ENCODE assay signal across 8 mouse cellular contexts in the genomic region with DNA sequence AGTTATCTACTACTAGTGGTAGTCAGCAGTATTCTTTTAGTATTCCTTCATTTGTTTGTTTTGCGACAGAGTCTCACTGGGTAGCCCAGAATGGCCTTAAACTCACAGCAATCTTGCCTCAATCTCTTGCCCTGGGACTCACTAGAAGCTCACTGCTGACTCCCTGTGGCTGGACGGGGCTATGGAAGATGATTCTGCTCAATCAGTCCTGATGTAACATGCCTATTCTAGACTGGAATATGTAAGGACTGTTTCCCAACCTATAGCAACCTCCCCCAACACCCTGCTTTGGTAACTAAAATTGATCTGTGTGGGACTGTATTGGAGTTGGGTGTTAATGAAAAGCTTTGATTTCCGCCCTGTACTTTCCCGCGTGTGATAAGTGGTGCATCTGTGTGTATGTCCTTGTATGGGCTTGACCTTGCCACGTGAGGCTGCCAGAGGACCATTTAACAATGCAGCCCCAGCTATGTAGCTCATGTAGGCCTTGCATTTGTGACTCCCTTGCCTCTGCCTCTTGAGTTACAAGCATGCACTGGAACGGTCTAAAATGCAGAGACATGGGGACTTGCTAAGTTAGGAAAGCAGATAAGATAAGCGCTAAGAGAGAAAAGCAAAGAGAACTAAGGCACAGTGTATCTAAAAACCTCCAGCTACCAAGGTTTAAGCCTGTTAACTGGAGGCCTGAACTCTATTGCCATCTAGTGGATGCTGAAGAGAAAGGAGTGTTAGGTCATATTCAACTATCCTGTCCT. TPM values are rescaled to one million over a fixed set of nuclear protein-coding genes. Genes with fewer than 3 reads are reported as not detected.
DNase-seq lines count a peak whose midpoint lies in the region; ATAC-seq and TF ChIP-seq lines count a peak whose summit lies in the region.

No protein-coding gene starts in this region.

- H3K36me3 ChIP-seq in G1E (replicated peaks): peaks cover 42% of the 10 kb centered on the region
- peaks cover 17% of the 10 kb centered on the region for H3K36me3 ChIP-seq in heart, embryonic 14.5 days (ENCODE audit: control insufficient read depth, insufficient read depth, low read length)
- H3K36me3 ChIP-seq in lung, postnatal 0 days (ENCODE audit: insufficient read depth, low read length): no peaks in the 10 kb centered on the region; the same call in 1 of the 2 replicates

- no peak for TF ChIP-seq EP300 in lung, postnatal 0 days (IDR thresholded peaks at IDR 0.05)

- peak; percentile 38; the same call in 1 of the 2 replicates for TF ChIP-seq CTCF in G1E (IDR thresholded peaks at IDR 0.05; ENCODE audit: low read depth, low read length)
- TF ChIP-seq CTCF in lung, postnatal 0 days (IDR thresholded peaks at IDR 0.05): peak; percentile 86

- no peak for ATAC-seq in G1E (ENCODE audit: extremely low read depth, insufficient number of reproducible peaks, low FRiP score, poor library complexity, severe bottlenecking)
- peak; percentile 72 for ATAC-seq in heart, embryonic 14.5 days (ENCODE audit: insufficient number of reproducible peaks, insufficient read depth, low FRiP score, low read depth)
- peak; percentile 78 for ATAC-seq in lung, postnatal 0 days

- H3K4me1 ChIP-seq in G1E (ENCODE audit: insufficient read depth, low read depth, low read length): peaks cover 17% of the 10 kb centered on the region
- peaks cover under 1 to 9% of the 10 kb centered on the region in 2 experiments; a peak in 2 of 4 replicates for H3K4me1 ChIP-seq in heart, embryonic 14.5 days (ENCODE audit: control insufficient read depth in 2 of 2, insufficient read depth in 2 of 2, low read length in 2 of 2)
- no peaks in the 10 kb centered on the region for H3K4me1 ChIP-seq in lung, postnatal 0 days (ENCODE audit: insufficient read depth, low read depth, low read length)

- H3K9me3 ChIP-seq in G1E (replicated peaks): no peaks in the 10 kb centered on the region
- no peaks in the 10 kb centered on the region for H3K9me3 ChIP-seq in heart, embryonic 14.5 days (ENCODE audit: control insufficient read depth, low read length)
- no peaks in the 10 kb centered on the region for H3K9me3 ChIP-seq in lung, postnatal 0 days (ENCODE audit: low read length)

- H3K4me2 ChIP-seq in heart, embryonic 14.5 days (ENCODE audit: low read length): peak overlapping the region; percentile 24; the same call in 1 of the 2 replicates
- no peak overlapping the region for H3K4me2 ChIP-seq in lung, postnatal 0 days (replicated peaks; ENCODE audit: low read depth, low read length)

- peak; percentile 51 for DNase-seq in adrenal gland, adult 2 months
- DNase-seq in adrenal gland, postnatal 4 days (ENCODE audit: low spot score in 2 of 2): no peak
- peak; percentile 53 for DNase-seq in G1E (ENCODE audit: low spot score)
- DNase-seq in cerebellum, postnatal 14 days: peak; percentile 63 to 66
- peak; percentile 41 to 59 for DNase-seq in kidney, postnatal 36 days
- DNase-seq in lung, postnatal 0 days (ENCODE audit: low spot score): peak; percentile 91
- peak; percentile 51 for DNase-seq in retina, adult 2 months (ENCODE audit: low read depth, low spot score)

- WGBS in heart, embryonic 14.5 days: 10% methylated on average over 8 of the region's 8 CpGs
- WGBS in lung, postnatal 0 days: 26% methylated on average over 8 of the region's 8 CpGs

- 0 out of 2 replicates have a peak overlapping the region, but pooled peaks have one; percentile 30 for H3K9ac ChIP-seq in heart, embryonic 14.5 days (ENCODE audit: low read length)
- H3K9ac ChIP-seq in lung, postnatal 0 days (replicated peaks; ENCODE audit: low read depth): no peak overlapping the region

- H3K27me3 ChIP-seq in G1E (ENCODE audit: insufficient read depth, low read length): peaks cover 8% of the 10 kb centered on the region
- no peaks in the 10 kb centered on the region for H3K27me3 ChIP-seq in heart, embryonic 14.5 days (ENCODE audit: control insufficient read depth, insufficient read depth, low read length)
- 0 out of 2 replicates have a peak, but pooled peaks cover 3% of the 10 kb centered on the region for H3K27me3 ChIP-seq in lung, postnatal 0 days (replicated peaks; ENCODE audit: insufficient read depth, low read length)

- no peak overlapping the region for H3K4me3 ChIP-seq in G1E (ENCODE audit: low read depth, low read length)
- H3K4me3 ChIP-seq in heart, embryonic 14.5 days (ENCODE audit: control insufficient read depth in 1 of 2, insufficient read depth in 1 of 2, low read depth in 1 of 2, low read length in 2 of 2): no peak overlapping the region
- no peak overlapping the region for H3K4me3 ChIP-seq in lung, postnatal 0 days (ENCODE audit: low read depth, low read length)

- peak overlapping the region; percentile 68 to 84 for H3K27ac ChIP-seq in heart, embryonic 14.5 days (replicated peaks in 1 of 2; ENCODE audit: control insufficient read depth in 1 of 2, insufficient read depth in 1 of 2, low read depth in 2 of 2, low read length in 2 of 2)
- no peak overlapping the region for H3K27ac ChIP-seq in lung, postnatal 0 days (ENCODE audit: low read length)

RNA-seq across cellular contexts. Expression of gene Fam71f2, which starts 0.7 kb away (rescaled TPM):
- total RNA-seq in adrenal gland, adult 2 months (2021): under 1 TPM in 1 of 2 experiments, not detected in 1; 0.29 TPM
- 0.18 and 0.35 TPM in 2 replicates for polyA plus RNA-seq in adrenal gland, adult 2 months (2012; rRNA removed)
- under 1 TPM in 1 of 2 experiments, not detected in 1; 0.31 TPM for total RNA-seq in adrenal gland, postnatal 4 days (2021)
- total RNA-seq in G1E (2014; fragmentation: Nextera tagmentation) (1.7 and 4.4 TPM in 2 replicates), G1E (2017) (0.33 and 0.70 TPM in 2 replicates)
- not detected in 2 replicates for polyA plus RNA-seq in G1E (2012)
- polyA plus RNA-seq in heart, embryonic 14.5 days (2014; fragmentation: Nextera tagmentation; extraction: Ambion mirVana): 0.20 and 0.35 TPM in 2 replicates
- 0.79 and 1.2 TPM in 2 replicates for polyA plus RNA-seq in lung, postnatal 0 days (2015; fragmentation: Nextera tagmentation; extraction: Ambion mirVana)

RNA-seq across cellular contexts. Expression of gene Hilpda, which starts 6.4 kb away (rescaled TPM):
- total RNA-seq in adrenal gland, adult 2 months (2021): 1 to 10 TPM; 2.6 to 6.8 TPM
- 10.0 and 12.1 TPM in 2 replicates for polyA plus RNA-seq in adrenal gland, adult 2 months (2012; rRNA removed)
- 10 to 100 TPM; 11.7 TPM for total RNA-seq in adrenal gland, postnatal 4 days (2021)
- 7.8 and 16.3 TPM in 2 replicates for total RNA-seq in G1E (2014; fragmentation: Nextera tagmentation)
- total RNA-seq in G1E (2017): 31.1 and 34.4 TPM in 2 replicates
- 36.0 and 43.0 TPM in 2 replicates for polyA plus RNA-seq in G1E (2012)
- polyA plus RNA-seq in heart, embryonic 14.5 days (2014; fragmentation: Nextera tagmentation; extraction: Ambion mirVana): 26.4 and 28.2 TPM in 2 replicates
- polyA plus RNA-seq in lung, postnatal 0 days (2015; fragmentation: Nextera tagmentation; extraction: Ambion mirVana): 126 and 150 TPM in 2 replicates

RNA-seq across cellular contexts. Expression of gene Fam71f1, which starts 40.2 kb away (rescaled TPM):
- total RNA-seq in adrenal gland, adult 2 months (2021): not detected
- polyA plus RNA-seq in adrenal gland, adult 2 months (2012; rRNA removed): not detected in 2 replicates
- under 1 TPM in 1 of 2 experiments, not detected in 1; 0.22 TPM for total RNA-seq in adrenal gland, postnatal 4 days (2021)
- not detected in 2 replicates for total RNA-seq in G1E (2014; fragmentation: Nextera tagmentation)
- total RNA-seq in G1E (2017): 0.16 and 0.35 TPM in 2 replicates
- not detected in 2 replicates for polyA plus RNA-seq in G1E (2012)
- polyA plus RNA-seq in heart, embryonic 14.5 days (2014; fragmentation: Nextera tagmentation; extraction: Ambion mirVana): 0.15 TPM in 1 of 2 replicates, not detected in the other
- not detected in 2 replicates for polyA plus RNA-seq in lung, postnatal 0 days (2015; fragmentation: Nextera tagmentation; extraction: Ambion mirVana)

Comparison
In these comparisons a context has a peak if more than half of its experiments do, and no peak if none do; other contexts are left out.
1. DNase-seq: peak in adrenal gland, adult 2 months (single experiment), G1E (single experiment), cerebellum, postnatal 14 days (2 of 2), kidney, postnatal 36 days (2 of 2), lung, postnatal 0 days (single experiment) and retina, adult 2 months (single experiment); none in adrenal gland, postnatal 4 days (0 of 2).